Mouse (Mus musculus): Measurements from ENCODE around the gene Gcnt3.

GRCm38 (mm10) chr9:70007506-70008248, 30.2 kb downstream of the Gcnt3 start:
- no peak for TF ChIP-seq TAL1 (IDR thresholded peaks at IDR 0.05; ENCODE audit: low read length)
- no peak for TF ChIP-seq GATA1 (IDR thresholded peaks at IDR 0.05; ENCODE audit: low read length)

Data from erythroblast, embryonic 14.5 days (primary cell).